Mouse (Mus musculus): ENCODE measurements around the gene Cacna1a. TPM values are rescaled to one million over a fixed set of nuclear protein-coding genes. Genes with fewer than 3 reads are reported as not detected.

Cacna1a gene
- 100 to 1,000 TPM; 230 to 263 TPM for total RNA-seq (2021)

GRCm38 (mm10) chr8:84388275-84388674 is at the start of gene Cacna1a:
Gene Cacna1a, plus strand, starts transcription at chr8:84388440.
- DNase-seq (ENCODE audit: low spot score in 2 of 2): no peak
- intact Hi-C loops (cut with DNase I): no loop called here

- DNase-seq (ENCODE audit: low spot score in 2 of 2): peak; percentile 32 to 53
- intact Hi-C loops (cut with DNase I): no loop called here
Measured at GRCm38 (mm10) chr8:84338493-84338892, 49.7 kb upstream of the Cacna1a start.

GRCm38 (mm10) chr8:84339320-84339719 is 48.9 kb upstream of the Cacna1a start:
- intact Hi-C loops (cut with DNase I): no loop called here
- DNase-seq (ENCODE audit: low spot score in 2 of 2): peak in 1 of 2 experiments; percentile 28

- DNase-seq (ENCODE audit: low spot score in 2 of 2): no peak
- intact Hi-C loops (cut with DNase I): no loop called here
Measured at GRCm38 (mm10) chr8:84339867-84340266, 48.4 kb upstream of the Cacna1a start.

- DNase-seq (ENCODE audit: low spot score in 2 of 2): no peak
- intact Hi-C loops (cut with DNase I): no loop called here
Measured at GRCm38 (mm10) chr8:84340671-84341070, 47.6 kb upstream of the Cacna1a start.

- DNase-seq (ENCODE audit: low spot score in 2 of 2): no peak
- intact Hi-C loops (cut with DNase I): no loop called here
Measured at GRCm38 (mm10) chr8:84345493-84345892, 42.7 kb upstream of the Cacna1a start.

- intact Hi-C loops (cut with DNase I): no loop called here
- DNase-seq (ENCODE audit: low spot score in 2 of 2): no peak
Measured at GRCm38 (mm10) chr8:84346421-84346820, 41.8 kb upstream of the Cacna1a start.

- DNase-seq (ENCODE audit: low spot score in 2 of 2): no peak
- intact Hi-C loops (cut with DNase I): no loop called here
Measured at GRCm38 (mm10) chr8:84349526-84349925, 38.7 kb upstream of the Cacna1a start.

- DNase-seq (ENCODE audit: low spot score in 2 of 2): no peak
- intact Hi-C loops (cut with DNase I): no loop called here
Measured at GRCm38 (mm10) chr8:84350960-84351359, 37.3 kb upstream of the Cacna1a start.

- DNase-seq (ENCODE audit: low spot score in 2 of 2): no peak
- intact Hi-C loops (cut with DNase I): loop anchor here (2.0 to 5.0 kb wide), 2 partner anchors 170 to 314 kb away; partner anchors contain the start of genes Il27ra and Rln3
Measured at GRCm38 (mm10) chr8:84356482-84356881, 31.8 kb upstream of the Cacna1a start.

- intact Hi-C loops (cut with DNase I): loop anchor here (1.0 to 5.0 kb wide), 3 partner anchors 66 to 316 kb away; partner anchors contain the start of genes Il27ra and Rln3
- peak; percentile 79 to 81 for DNase-seq (ENCODE audit: low spot score in 2 of 2)
Measured at GRCm38 (mm10) chr8:84357631-84358371, 30.4 kb upstream of the Cacna1a start.

GRCm38 (mm10) chr8:84363428-84364134 is 24.7 kb upstream of the Cacna1a start:
- DNase-seq (ENCODE audit: low spot score in 2 of 2): peak; percentile 82 to 87
- intact Hi-C loops (cut with DNase I): loop anchor here (1.0 to 5.0 kb wide), 3 partner anchors 149 to 209 kb away; no protein-coding TSS in a partner anchor

GRCm38 (mm10) chr8:84365197-84365596 is 23.0 kb upstream of the Cacna1a start:
- intact Hi-C loops (cut with DNase I): no loop called here
- DNase-seq (ENCODE audit: low spot score in 2 of 2): no peak

GRCm38 (mm10) chr8:84370972-84371371 is 17.3 kb upstream of the Cacna1a start:
- no peak for DNase-seq (ENCODE audit: low spot score in 2 of 2)
- intact Hi-C loops (cut with DNase I): no loop called here

- intact Hi-C loops (cut with DNase I): no loop called here
- peak in 1 of 2 experiments; percentile 63 for DNase-seq (ENCODE audit: low spot score in 2 of 2)
Measured at GRCm38 (mm10) chr8:84375038-84375437, 13.2 kb upstream of the Cacna1a start.

GRCm38 (mm10) chr8:84375803-84376202 is 12.4 kb upstream of the Cacna1a start:
- intact Hi-C loops (cut with DNase I): loop anchor here (2.0 kb wide), 1 partner anchor 39 kb away; no protein-coding TSS in a partner anchor

GRCm38 (mm10) chr8:84376564-84376963 is 11.7 kb upstream of the Cacna1a start:
- peak in 1 of 2 experiments; percentile 55 for DNase-seq (ENCODE audit: low spot score in 2 of 2)

More at GRCm38 (mm10) chr8:84375803-84376202, 12.4 kb upstream of the Cacna1a start:
- no peak for DNase-seq (ENCODE audit: low spot score in 2 of 2)

GRCm38 (mm10) chr8:84381676-84382075 is 6.6 kb upstream of the Cacna1a start:
- intact Hi-C loops (cut with DNase I): no loop called here
- DNase-seq (ENCODE audit: low spot score in 2 of 2): peak in 1 of 2 experiments; percentile 18

More at GRCm38 (mm10) chr8:84376564-84376963, 11.7 kb upstream of the Cacna1a start:
- intact Hi-C loops (cut with DNase I): loop anchor here (2.0 kb wide), 1 partner anchor 38 kb away; no protein-coding TSS in a partner anchor

GRCm38 (mm10) chr8:84388773-84389172 is 533 bp downstream of the Cacna1a start:
- intact Hi-C loops (cut with DNase I): no loop called here
- no peak for DNase-seq (ENCODE audit: low spot score in 2 of 2)

GRCm38 (mm10) chr8:84389173-84389572 is 933 bp downstream of the Cacna1a start:
- intact Hi-C loops (cut with DNase I): no loop called here

More at GRCm38 (mm10) chr8:84389173-84389572, 933 bp downstream of the Cacna1a start:
- DNase-seq (ENCODE audit: low spot score in 2 of 2): no peak

All from left cerebral cortex, postnatal 25 days (tissue).